Mouse (Mus musculus): ENCODE data around the gene Ssbp2.

Ssbp2 gene

GRCm38 (mm10) chr13:91741280-91742047 is 281.4 kb downstream of the Ssbp2 start, which contains the start of gene Acot12:
Acot12 (plus strand) TSS chr13:91741512.
- no peak for DNase-seq

- no peak for DNase-seq
These were observed 283.1 kb downstream of the Ssbp2 start for GRCm38 (mm10) chr13:91743180-91743579.

GRCm38 (mm10) chr13:91746470-91746869 is 286.4 kb downstream of the Ssbp2 start:
- DNase-seq: no peak

GRCm38 (mm10) chr13:91748401-91748800 is 288.3 kb downstream of the Ssbp2 start:
- no peak for DNase-seq

- DNase-seq: no peak
These were observed 289.9 kb downstream of the Ssbp2 start for GRCm38 (mm10) chr13:91749981-91750380.

All from lung, postnatal 14 days (tissue).